Mouse (Mus musculus): Measurements from ENCODE around the gene Appl2. TPM values are rescaled to one million over a fixed set of nuclear protein-coding genes. Genes with fewer than 3 reads are reported as not detected.
A peak's percentile ranks its signal among the peaks of the same experiment; 100 is the strongest.

Appl2 gene
- total and polyA plus RNA-seq, 3 experiments = 0.15 to 0.99 TPM; not detected in 1

- TF ChIP-seq MEF2A (IDR thresholded peaks at IDR 0.05; ENCODE audit: extremely low read depth, insufficient replicate concordance, low read depth, low read length, poor library complexity, severe bottlenecking) = 0 out of 2 replicates have a peak, but pooled peaks have one; percentile 37
- TF ChIP-seq POLR2AphosphoS5 (IDR thresholded peaks at IDR 0.05; ENCODE audit: borderline replicate concordance, low read depth, low read length) = no peak
- TF ChIP-seq JUND (IDR thresholded peaks at IDR 0.05; ENCODE audit: low read depth, low read length) = no peak
- TF ChIP-seq MXI1 (IDR thresholded peaks at IDR 0.05; ENCODE audit: low read depth, low read length) = peak; percentile 68
- no peak for TF ChIP-seq ELF1 (IDR thresholded peaks at IDR 0.05; ENCODE audit: low read depth, low read length)
Measured at GRCm38 (mm10) chr10:83648131-83649020, at the start of gene Appl2 (continued).

GRCm38 (mm10) chr10:83696226-83696625 is 47.7 kb upstream of the Appl2 start:
- H3K4me1 ChIP-seq (ENCODE audit: control insufficient read depth in 1 of 2, insufficient read depth in 2 of 2, low read length in 2 of 2) = peaks cover 0 to 5% of the 10 kb centered on the region in 2 experiments; a peak in 1 of 4 replicates
- H3K9me3 ChIP-seq (replicated peaks; ENCODE audit: insufficient read depth, low read length) = no peaks in the 10 kb centered on the region
- DNase-seq (ENCODE audit: low read depth, low spot score) = no peak
- TF ChIP-seq HCFC1 (IDR thresholded peaks at IDR 0.05; ENCODE audit: low read depth, low read length) (no peak), ZMIZ1 (IDR thresholded peaks at IDR 0.05; ENCODE audit: low read depth, low read length) (no peak), JUND (IDR thresholded peaks at IDR 0.05; ENCODE audit: low read depth, low read length) (no peak)
- H3K27me3 ChIP-seq (ENCODE audit: control insufficient read depth in 1 of 2, insufficient read depth in 2 of 2, low read length in 2 of 2) = no peaks in the 10 kb centered on the region; a peak in 1 of 4 replicates
- no peak overlapping the region for H3K9ac ChIP-seq (ENCODE audit: control insufficient read depth, low read depth, low read length, poor library complexity, severe bottlenecking)
- H3K27ac ChIP-seq (ENCODE audit: control insufficient read depth, low read depth, low read length) = no peak overlapping the region
- no peaks in the 10 kb centered on the region for H3K36me3 ChIP-seq (ENCODE audit: control insufficient read depth in 1 of 2, insufficient read depth in 2 of 2, low read length in 2 of 2)
- H3K4me3 ChIP-seq (ENCODE audit: control insufficient read depth in 1 of 2, insufficient read depth in 1 of 2, low read depth in 2 of 2, low read length in 2 of 2) = no peak overlapping the region
- no peaks in the 10 kb centered on the region for H3K79me2 ChIP-seq (ENCODE audit: control insufficient read depth, insufficient read depth, low read length, poor library complexity)

GRCm38 (mm10) chr10:83692175-83692895 is 43.8 kb upstream of the Appl2 start:
- Histone ChIP-seq H3K36me3 (ENCODE audit: control insufficient read depth in 1 of 2, insufficient read depth in 2 of 2, low read length in 2 of 2) (no peaks in the 10 kb centered on the region), H3K79me2 (ENCODE audit: control insufficient read depth, insufficient read depth, low read length, poor library complexity) (no peaks in the 10 kb centered on the region), H3K9me3 (replicated peaks; ENCODE audit: insufficient read depth, low read length) (no peaks in the 10 kb centered on the region), H3K9ac (ENCODE audit: control insufficient read depth, low read depth, low read length, poor library complexity, severe bottlenecking) (no peak overlapping the region), H3K27me3 (ENCODE audit: control insufficient read depth in 1 of 2, insufficient read depth in 2 of 2, low read length in 2 of 2) (no peaks in the 10 kb centered on the region; a peak in 1 of 4 replicates), H3K27ac (ENCODE audit: control insufficient read depth, low read depth, low read length) (no peak overlapping the region), H3K4me1 (ENCODE audit: control insufficient read depth in 1 of 2, insufficient read depth in 2 of 2, low read length in 2 of 2) (peaks cover 0 to 5% of the 10 kb centered on the region in 2 experiments; a peak in 1 of 4 replicates), H3K4me3 (ENCODE audit: control insufficient read depth in 1 of 2, insufficient read depth in 1 of 2, low read depth in 2 of 2, low read length in 2 of 2) (no peak overlapping the region)
- DNase-seq (ENCODE audit: low read depth, low spot score) = peak; percentile 39
- TF ChIP-seq HCFC1 (IDR thresholded peaks at IDR 0.05; ENCODE audit: low read depth, low read length) (no peak), MEF2A (IDR thresholded peaks at IDR 0.05; ENCODE audit: extremely low read depth, insufficient replicate concordance, low read depth, low read length, poor library complexity, severe bottlenecking) (no peak), KAT2A (conservative IDR thresholded peaks at IDR 0.05; ENCODE audit: low read depth, low read length) (no peak), GATA1 (IDR thresholded peaks at IDR 0.05; ENCODE audit: low read depth, low read length) (0 out of 2 replicates have a peak, but pooled peaks have one; percentile 8)
